Mouse (Mus musculus) kidney, embryonic 15.5 days (tissue): ENCODE measurements around the gene Dnpep. TPM values are rescaled to one million over a fixed set of nuclear protein-coding genes. Genes with fewer than 3 reads are reported as not detected.

Experiments
- ATAC-seq: fragments of 200-750 bp; cut with Nextera tagmentation; replicated peaks from 2 replicates; pipeline ENCODE4 v1.8.0; 2017; ENCODE audit warnings: moderate TSS enrichment; ENCODE audit not compliant: low FRiP score
- H3K27ac ChIP-seq: fragments of 300-500 bp; sonication (generic); 2 replicates; pipeline ENCODE4 v1.5.1; 2015; ENCODE audit warnings: mild to moderate bottlenecking, inconsistent platforms
- H3K27me3 ChIP-seq: fragments of 300-500 bp; sonication (generic); 2 replicates; pipeline ENCODE4 v1.6.1; 2015; ENCODE audit warnings: inconsistent platforms
- H3K36me3 ChIP-seq: fragments of 300-500 bp; sonication (generic); 2 replicates; pipeline ENCODE4 v1.6.1; 2015; ENCODE audit warnings: inconsistent platforms
- H3K4me1 ChIP-seq: fragments of 300-500 bp; sonication (generic); 2 replicates; pipeline ENCODE4 v1.6.1; 2015; ENCODE audit warnings: inconsistent platforms
- H3K4me2 ChIP-seq: fragments of 300-500 bp; sonication (generic); 2 replicates; pipeline ENCODE4 v1.6.1; 2015; ENCODE audit warnings: moderate library complexity, mild to moderate bottlenecking, inconsistent platforms
- H3K4me3 ChIP-seq: fragments of 300-500 bp; sonication (generic); replicated peaks from 2 replicates; pipeline ENCODE4 v1.5.1; 2015; ENCODE audit warnings: mild to moderate bottlenecking, inconsistent platforms
- H3K9ac ChIP-seq: fragments of 300-500 bp; sonication (generic); 2 replicates; pipeline ENCODE4 v1.6.1; 2015; ENCODE audit warnings: mild to moderate bottlenecking, inconsistent platforms
- H3K9me3 ChIP-seq: fragments of 300-500 bp; sonication (generic); replicated peaks from 2 replicates; pipeline ENCODE4 v1.6.1; 2016; ENCODE audit warnings: inconsistent platforms
- WGBS: fragments of 180-500 bp; shearing (Covaris S2); methylation state at CpG from one replicate; pipeline ENCODE4 v1.1.7; 2015; ENCODE audit warnings: mixed read lengths; 5-methylcytosine and 5-hydroxymethylcytosine counted together
- polyA plus RNA-seq: library from polyadenylated mRNA; unstranded; fragments of >200 nt; fragmentation: Nextera tagmentation; extraction: Ambion mirVana; gene quantifications from 2 replicates; pipeline ENCODE4 v1.2.1, GENCODE M21; 2015

The Dnpep gene
- 136 and 153 TPM in 2 replicates for polyA plus RNA-seq

- under 1% methylated on average over 91 of the region's 92 CpGs for WGBS
- H3K4me2 ChIP-seq = peak within 1 kb of the TSS; percentile 73
- ATAC-seq = peak; percentile 98
These were observed at the start of gene Dnpep for GRCm38 (mm10) chr1:75317241-75318201. TSS of gene Dnpep (minus strand) at chr1:75317990.

GRCm38 (mm10) chr1:75365510-75366137 lies 47.8 kb upstream of the Dnpep start:
- Histone ChIP-seq H3K27me3 (peaks cover 27% of the 10 kb centered on the region), H3K27ac (no peak overlapping the region), H3K4me3 (no peak overlapping the region), H3K4me1 (peaks cover 28% of the 10 kb centered on the region), H3K9ac (no peak overlapping the region), H3K36me3 (no peaks in the 10 kb centered on the region; the same call in 1 of the 2 replicates), H3K4me2 (no peak overlapping the region), H3K9me3 (no peaks in the 10 kb centered on the region)
- ATAC-seq = no peak
- 83% methylated on average over 14 of the region's 14 CpGs for WGBS

More at GRCm38 (mm10) chr1:75317241-75318201, at the start of gene Dnpep:
- Histone ChIP-seq H3K4me3 (peak within 1 kb of the TSS; percentile 73), H3K27ac (peak within 1 kb of the TSS; percentile 97), H3K36me3 (peaks cover 32% of the 10 kb centered on the region), H3K9me3 (no peaks in the 10 kb centered on the region), H3K4me1 (peaks cover 21% of the 10 kb centered on the region), H3K27me3 (no peaks in the 10 kb centered on the region), H3K9ac (peak within 1 kb of the TSS; percentile 71)

GRCm38 (mm10) chr1:75363868-75364267 lies 46.1 kb upstream of the Dnpep start:
- no peak for ATAC-seq
- Histone ChIP-seq H3K36me3 (no peaks in the 10 kb centered on the region; the same call in 1 of the 2 replicates), H3K9ac (no peak overlapping the region), H3K4me1 (peaks cover 32% of the 10 kb centered on the region), H3K9me3 (no peaks in the 10 kb centered on the region), H3K4me2 (no peak overlapping the region), H3K4me3 (no peak overlapping the region), H3K27ac (no peak overlapping the region), H3K27me3 (peaks cover 38% of the 10 kb centered on the region)
- 94% methylated on average over 3 of the region's 3 CpGs for WGBS

GRCm38 (mm10) chr1:75361750-75362149 lies 44.0 kb upstream of the Dnpep start:
- H3K4me3 ChIP-seq = no peak overlapping the region
- H3K27me3 ChIP-seq = peaks cover 41% of the 10 kb centered on the region
- no peaks in the 10 kb centered on the region; the same call in 1 of the 2 replicates for H3K36me3 ChIP-seq
- no peaks in the 10 kb centered on the region for H3K9me3 ChIP-seq
- H3K9ac ChIP-seq = no peak overlapping the region
- ATAC-seq = no peak
- peak overlapping the region; percentile 17; the same call in 1 of the 2 replicates for H3K4me2 ChIP-seq
- H3K27ac ChIP-seq = no peak overlapping the region
- 32% methylated on average over 4 of the region's 4 CpGs for WGBS
- H3K4me1 ChIP-seq = peaks cover 49% of the 10 kb centered on the region

GRCm38 (mm10) chr1:75361123-75361522 lies 43.3 kb upstream of the Dnpep start:
- peak overlapping the region; percentile 82 for H3K4me2 ChIP-seq
- H3K4me1 ChIP-seq = peaks cover 49% of the 10 kb centered on the region
- no peak overlapping the region for H3K27ac ChIP-seq
- ATAC-seq = no peak
- no peaks in the 10 kb centered on the region for H3K36me3 ChIP-seq
- 40% methylated on average over 4 of the region's 4 CpGs for WGBS
- H3K9ac ChIP-seq = peak overlapping the region; percentile 49; the same call in 1 of the 2 replicates
- peak overlapping the region; percentile 48 for H3K4me3 ChIP-seq
- H3K9me3 ChIP-seq = no peaks in the 10 kb centered on the region
- H3K27me3 ChIP-seq = peaks cover 41% of the 10 kb centered on the region

GRCm38 (mm10) chr1:75360112-75361031 lies 42.6 kb upstream of the Dnpep start, which contains the start of gene Des:
TSS of gene Des (plus strand) at chr1:75360329.
- H3K4me2 ChIP-seq = peak within 1 kb of the TSS; percentile 82
- H3K36me3 ChIP-seq = no peaks in the 10 kb centered on the region
- H3K4me1 ChIP-seq = peaks cover 49% of the 10 kb centered on the region
- WGBS = 1% methylated on average over 80 of the region's 80 CpGs
- peaks cover 36% of the 10 kb centered on the region for H3K27me3 ChIP-seq
- no peaks in the 10 kb centered on the region for H3K9me3 ChIP-seq
- ATAC-seq = peak; percentile 57
- H3K9ac ChIP-seq = peak within 1 kb of the TSS; percentile 49
- H3K27ac ChIP-seq = peak within 1 kb of the TSS; percentile 71
- H3K4me3 ChIP-seq = peak within 1 kb of the TSS; percentile 48

- WGBS = 43% methylated on average over 13 of the region's 13 CpGs
- no peak overlapping the region for H3K4me2 ChIP-seq
- no peaks in the 10 kb centered on the region for H3K9me3 ChIP-seq
- no peaks in the 10 kb centered on the region for H3K36me3 ChIP-seq
- ATAC-seq = no peak; the same call in 1 of the 2 replicates
- H3K4me3 ChIP-seq = no peak overlapping the region
- H3K9ac ChIP-seq = no peak overlapping the region
- H3K27ac ChIP-seq = peak overlapping the region; percentile 71; the same call in 1 of the 2 replicates
- peaks cover 36% of the 10 kb centered on the region for H3K27me3 ChIP-seq
- H3K4me1 ChIP-seq = peaks cover 49% of the 10 kb centered on the region
These were observed 41.6 kb upstream of the Dnpep start for GRCm38 (mm10) chr1:75359346-75359745.

- no peak overlapping the region for H3K9ac ChIP-seq
- peaks cover 49% of the 10 kb centered on the region for H3K4me1 ChIP-seq
- H3K9me3 ChIP-seq = no peaks in the 10 kb centered on the region
- no peak for ATAC-seq
- H3K4me3 ChIP-seq = no peak overlapping the region
- peaks cover 34% of the 10 kb centered on the region for H3K27me3 ChIP-seq
- H3K4me2 ChIP-seq = no peak overlapping the region
- no peaks in the 10 kb centered on the region for H3K36me3 ChIP-seq
- no peak overlapping the region for H3K27ac ChIP-seq
- 53% methylated on average over 4 of the region's 4 CpGs for WGBS
These were observed 40.2 kb upstream of the Dnpep start for GRCm38 (mm10) chr1:75358009-75358408.

GRCm38 (mm10) chr1:75357261-75357660 lies 39.5 kb upstream of the Dnpep start:
- 56% methylated on average over 7 of the region's 7 CpGs for WGBS
- Histone ChIP-seq H3K27me3 (peaks cover 31% of the 10 kb centered on the region), H3K27ac (0 out of 2 replicates have a peak overlapping the region, but pooled peaks have one; percentile 7), H3K36me3 (no peaks in the 10 kb centered on the region), H3K9ac (no peak overlapping the region), H3K9me3 (no peaks in the 10 kb centered on the region), H3K4me2 (no peak overlapping the region), H3K4me3 (no peak overlapping the region), H3K4me1 (peaks cover 49% of the 10 kb centered on the region)
- ATAC-seq = no peak

- H3K36me3 ChIP-seq = no peaks in the 10 kb centered on the region
- no peak overlapping the region for H3K4me2 ChIP-seq
- H3K9me3 ChIP-seq = no peaks in the 10 kb centered on the region
- 28% methylated on average over 5 of the region's 5 CpGs for WGBS
- H3K9ac ChIP-seq = no peak overlapping the region
- peaks cover 29% of the 10 kb centered on the region for H3K4me1 ChIP-seq
- H3K27ac ChIP-seq = no peak overlapping the region
- no peak overlapping the region for H3K4me3 ChIP-seq
- no peak for ATAC-seq
- peaks cover 4% of the 10 kb centered on the region; the same call in 1 of the 2 replicates for H3K27me3 ChIP-seq
These were observed 31.5 kb upstream of the Dnpep start for GRCm38 (mm10) chr1:75349275-75349674.

- Histone ChIP-seq H3K4me3 (no peak overlapping the region), H3K27ac (no peak overlapping the region), H3K4me2 (no peak overlapping the region), H3K27me3 (peaks cover 8% of the 10 kb centered on the region; the same call in 1 of the 2 replicates), H3K36me3 (no peaks in the 10 kb centered on the region), H3K4me1 (peaks cover 46% of the 10 kb centered on the region), H3K9ac (no peak overlapping the region), H3K9me3 (no peaks in the 10 kb centered on the region)
- WGBS = 67% methylated on average over 5 of the region's 5 CpGs
- ATAC-seq = no peak
These were observed 29.5 kb upstream of the Dnpep start for GRCm38 (mm10) chr1:75347279-75347678.
